Mouse (Mus musculus) spleen, adult 2 months (tissue): ENCODE measurements around the gene Krt222. TPM values are rescaled to one million over a fixed set of nuclear protein-coding genes. Genes with fewer than 3 reads are reported as not detected.

ENCODE experiments used
- DNase-seq, 2 experiments: peaks; one replicate each; pipeline versions ENCODE4 v3.0.0 to v3.0.0-alpha.2; 2012 to 2021; ENCODE audit warnings: low spot score in 2 of 2, low read depth in 1 of 2
- H3K27ac ChIP-seq: fragments of 200-500 bp; 2 replicates; pipeline ENCODE4 v1.5.1; 2012; ENCODE audit warnings: low read length, inconsistent platforms; ENCODE audit not compliant: insufficient read depth
- H3K27me3 ChIP-seq: fragments of 200-500 bp; 2 replicates; pipeline ENCODE4 v1.6.1; 2012; ENCODE audit warnings: mild to moderate bottlenecking, moderate library complexity, low read length, inconsistent platforms; ENCODE audit not compliant: control insufficient read depth, insufficient read depth
- H3K36me3 ChIP-seq: fragments of 200-500 bp; 2 replicates; pipeline ENCODE4 v1.6.1; 2012; ENCODE audit warnings: mild to moderate bottlenecking, low read length, inconsistent platforms; ENCODE audit not compliant: control insufficient read depth, insufficient read depth
- H3K4me1 ChIP-seq: fragments of 200-500 bp; 2 replicates; pipeline ENCODE4 v1.6.1; 2011; ENCODE audit warnings: inconsistent platforms; ENCODE audit not compliant: control insufficient read depth, insufficient read depth, insufficient read length
- H3K4me3 ChIP-seq: fragments of 200-500 bp; 2 replicates; pipeline ENCODE4 v1.5.1; 2011; ENCODE audit warnings: mild to moderate bottlenecking, inconsistent platforms; ENCODE audit not compliant: insufficient read depth, insufficient read length; ENCODE audit errors: extremely low read depth
- CTCF ChIP-seq: fragments of 200-500 bp; IDR thresholded peaks from 2 replicates; pipeline ENCODE4 v1.5.1; 2011; ENCODE audit warnings: mild to moderate bottlenecking, inconsistent platforms; ENCODE audit not compliant: insufficient read depth, insufficient read length, insufficient replicate concordance; ENCODE audit errors: extremely low read depth
- POLR2A ChIP-seq: fragments of 200-500 bp; IDR thresholded peaks from 2 replicates; pipeline ENCODE4 v1.6.1; 2011; ENCODE audit warnings: low read depth, low read length, inconsistent platforms
- WGBS: fragments of 180-500 bp; shearing (Covaris S2); methylation state at CpG from one replicate; pipeline ENCODE4 v1.1.7; 2018; 5-methylcytosine and 5-hydroxymethylcytosine counted together
- polyA plus RNA-seq: library from polyadenylated mRNA; depleted of rRNA; stranded (reverse); fragments of >200 nt; gene quantifications from 2 replicates; pipeline ENCODE4 v1.2.3, GENCODE M21; 2012

Gene Krt222
- polyA plus RNA-seq, 1 experiment = 0.70 TPM

DNA sequence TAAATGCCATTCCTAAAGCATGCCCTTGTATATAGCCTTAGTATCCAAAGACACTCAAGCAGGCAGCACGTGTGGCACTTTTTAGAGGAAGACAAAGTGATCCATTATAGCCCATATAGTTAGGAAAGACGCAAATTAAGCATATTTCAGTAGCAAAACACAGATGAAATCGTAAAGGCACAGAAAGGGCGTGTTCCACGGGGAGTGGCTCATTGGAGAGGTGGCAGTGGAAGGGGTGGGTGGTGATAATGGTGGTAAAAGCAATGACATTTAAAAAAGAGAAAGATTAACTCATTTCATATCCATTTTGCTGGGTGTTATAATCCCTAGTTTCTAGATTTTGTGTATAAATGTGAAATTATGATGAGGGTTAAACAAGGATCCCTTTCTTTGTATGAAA is 17.6 kb downstream of the Krt222 start:
- WGBS = 86% methylated on average over 5 of the region's 5 CpGs
- no peak for DNase-seq
- H3K27me3 ChIP-seq = no peaks in the 10 kb centered on the region
- TF ChIP-seq POLR2A (no peak), CTCF (no peak)
- no peak overlapping the region for H3K27ac ChIP-seq
- H3K36me3 ChIP-seq = peaks cover 23% of the 10 kb centered on the region
- H3K4me1 ChIP-seq = no peaks in the 10 kb centered on the region; the same call in 1 of the 2 replicates
- no peak overlapping the region for H3K4me3 ChIP-seq

DNA sequence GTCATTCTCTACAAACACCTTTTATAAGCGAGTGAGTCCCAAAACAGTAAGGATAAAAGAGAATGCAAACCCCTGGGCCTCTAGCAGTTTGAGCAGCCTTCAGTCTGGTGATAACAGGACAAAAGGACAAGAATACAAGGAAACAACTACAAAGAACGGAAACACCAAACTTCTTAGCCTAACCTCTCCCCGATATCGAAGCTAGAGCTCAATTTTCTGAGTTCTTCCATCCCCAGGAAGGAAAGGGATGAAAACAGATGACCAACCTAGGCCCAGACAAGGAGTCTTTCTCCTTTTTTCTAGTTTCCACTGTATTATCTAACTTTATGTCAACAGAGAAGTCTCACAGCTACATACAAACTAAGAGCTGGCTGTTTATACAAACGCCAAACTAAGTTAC is 20.6 kb downstream of the Krt222 start:
- DNase-seq = no peak
- H3K4me1 ChIP-seq = no peaks in the 10 kb centered on the region
- no peak for TF ChIP-seq CTCF
- TF ChIP-seq POLR2A = no peak
- H3K36me3 ChIP-seq = peaks cover 37% of the 10 kb centered on the region
- whole genome bisulfite sequencing = 90% methylated on average over 5 of the region's 5 CpGs
- H3K27ac ChIP-seq = no peak overlapping the region
- H3K27me3 ChIP-seq = no peaks in the 10 kb centered on the region
- no peak overlapping the region for H3K4me3 ChIP-seq

DNA sequence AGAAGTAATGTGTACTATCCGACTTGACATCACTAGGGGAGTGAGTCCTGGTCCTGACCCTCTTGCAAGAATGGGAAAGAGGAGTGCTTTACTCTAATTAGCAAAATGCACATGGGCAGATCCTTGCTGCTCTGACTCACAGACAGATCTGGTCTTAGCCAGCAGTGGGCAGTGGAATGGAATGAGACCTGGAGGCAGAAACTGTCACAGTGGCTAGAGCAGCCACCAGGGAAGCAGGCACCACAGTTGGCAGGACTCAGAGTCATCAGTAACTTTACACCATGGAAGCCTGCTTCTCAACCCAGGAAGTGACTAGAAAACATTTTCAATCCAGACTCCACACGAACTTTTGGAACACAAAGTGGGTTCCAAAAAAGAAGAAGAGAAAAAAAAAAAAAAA is 22.1 kb downstream of the Krt222 start:
- H3K27ac ChIP-seq = no peak overlapping the region
- DNase-seq = no peak
- H3K4me1 ChIP-seq = no peaks in the 10 kb centered on the region
- no peak for TF ChIP-seq POLR2A
- TF ChIP-seq CTCF = no peak
- no peak overlapping the region for H3K4me3 ChIP-seq
- H3K36me3 ChIP-seq = peaks cover 39% of the 10 kb centered on the region
- 87% methylated on average over 2 of the region's 2 CpGs for WGBS
- no peaks in the 10 kb centered on the region for H3K27me3 ChIP-seq

DNA sequence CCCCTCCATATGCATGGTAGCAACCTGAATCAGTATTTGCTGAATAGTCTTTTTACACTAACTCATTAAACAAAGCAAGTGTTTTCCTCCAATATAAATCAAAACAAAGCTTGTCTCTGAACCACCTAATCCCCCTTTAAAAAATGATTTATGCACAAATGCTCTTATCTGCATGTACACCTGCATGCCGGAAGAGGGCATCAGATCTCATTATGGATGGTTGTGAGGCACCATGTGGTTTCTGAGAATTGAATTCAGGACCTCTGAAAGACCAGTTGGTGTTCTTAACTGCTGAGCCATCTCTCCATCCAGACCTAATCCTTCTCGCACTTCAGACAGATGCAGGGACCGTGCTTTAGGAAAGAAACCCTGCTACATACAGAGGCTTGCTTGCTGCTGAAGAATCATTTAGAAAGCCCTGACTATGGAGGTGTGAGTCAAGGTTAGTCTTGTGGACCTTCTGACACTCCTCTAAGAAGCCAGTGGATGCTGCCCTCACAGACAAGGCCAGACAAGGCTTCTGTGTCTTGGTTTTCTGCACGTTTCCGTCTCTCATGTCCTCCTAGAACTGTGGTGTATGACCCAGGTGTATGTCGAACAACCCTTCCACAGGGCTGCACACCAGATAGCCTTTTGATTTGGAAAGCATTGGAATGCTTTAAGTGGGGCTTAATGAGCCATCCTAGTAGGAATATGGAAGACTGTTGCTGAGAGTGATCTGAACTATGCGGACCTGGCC is 26.5 kb downstream of the Krt222 start:
- H3K27ac ChIP-seq = no peak overlapping the region
- TF ChIP-seq CTCF (no peak), POLR2A (no peak)
- WGBS = 94% methylated on average over 7 of the region's 7 CpGs

DNA sequence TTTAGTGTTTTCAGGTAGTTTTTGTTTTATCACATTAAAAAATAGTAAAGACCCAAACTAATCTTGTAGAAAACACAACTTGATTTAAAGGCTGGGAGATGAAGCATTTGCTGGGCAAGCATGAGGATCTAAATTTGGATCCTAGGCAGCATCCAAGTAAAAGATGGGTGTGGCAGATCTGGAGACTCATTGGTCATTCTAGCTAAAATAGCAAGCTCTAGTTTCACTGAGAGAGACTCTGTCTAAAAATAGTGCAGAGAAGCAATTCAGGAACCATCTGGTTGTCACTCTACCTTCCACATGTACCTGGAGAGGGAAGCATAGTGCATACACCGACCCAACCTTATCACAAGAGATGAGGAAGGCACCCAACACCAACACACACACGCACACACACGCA is 27.7 kb downstream of the Krt222 start:
- 92% methylated on average over 3 of the region's 3 CpGs for WGBS

More for the DNA sequence above, 26.5 kb downstream of the Krt222 start:
- H3K36me3 ChIP-seq = peaks cover 49% of the 10 kb centered on the region
- no peaks in the 10 kb centered on the region for H3K27me3 ChIP-seq
- DNase-seq = no peak
- no peak overlapping the region for H3K4me3 ChIP-seq
- H3K4me1 ChIP-seq = no peaks in the 10 kb centered on the region

DNA sequence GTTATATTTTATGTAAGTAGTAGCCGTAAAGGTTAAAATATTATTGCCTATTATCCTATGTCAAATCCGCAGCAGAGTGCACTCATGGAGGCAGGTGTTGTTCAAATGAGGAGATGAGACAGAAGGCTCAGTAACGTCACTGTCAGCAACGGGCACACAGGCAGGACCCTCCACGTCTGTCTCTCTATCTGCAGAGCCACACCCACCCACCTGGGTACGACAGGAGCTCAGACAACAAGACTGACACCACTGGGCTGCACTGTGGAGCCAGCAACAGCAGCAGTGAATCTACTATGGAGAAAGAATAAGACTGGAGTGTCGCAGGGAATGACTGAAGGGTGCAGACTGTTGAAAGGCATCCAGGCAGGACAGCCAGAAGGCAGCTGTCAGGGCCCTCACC is 31.2 kb downstream of the Krt222 start:
- no peak for DNase-seq
- Histone ChIP-seq H3K4me3 (no peak overlapping the region), H3K27me3 (no peaks in the 10 kb centered on the region), H3K36me3 (peaks cover 58% of the 10 kb centered on the region), H3K4me1 (no peaks in the 10 kb centered on the region), H3K27ac (no peak overlapping the region)
- 93% methylated on average over 7 of the region's 7 CpGs for WGBS
- TF ChIP-seq POLR2A (no peak), CTCF (no peak)

More for the DNA sequence above, 27.7 kb downstream of the Krt222 start:
- Histone ChIP-seq H3K27me3 (no peaks in the 10 kb centered on the region), H3K4me3 (no peak overlapping the region), H3K4me1 (no peaks in the 10 kb centered on the region), H3K36me3 (peaks cover 59% of the 10 kb centered on the region), H3K27ac (no peak overlapping the region)
- DNase-seq = no peak
- no peak for TF ChIP-seq CTCF
- no peak for TF ChIP-seq POLR2A

DNA sequence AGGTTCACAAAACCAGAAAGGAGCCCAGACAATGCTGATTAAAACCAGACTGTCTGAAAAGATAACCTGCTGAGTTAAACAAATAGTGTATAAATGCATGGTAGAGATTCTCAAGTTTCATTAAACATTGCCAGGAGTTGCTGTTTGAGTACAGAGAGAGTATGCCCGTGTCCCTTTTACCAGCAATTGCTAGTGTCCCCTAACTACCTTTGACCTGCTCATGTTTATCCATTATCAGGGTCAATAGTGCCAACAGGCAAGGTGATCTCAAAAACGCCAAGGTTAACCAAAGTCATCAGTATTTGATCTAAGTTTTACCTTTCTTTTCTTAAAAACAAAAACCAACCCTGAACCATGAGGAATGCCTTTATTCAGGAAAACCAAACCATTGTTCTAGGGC is 31.9 kb downstream of the Krt222 start:
- DNase-seq = no peak
- H3K4me3 ChIP-seq = no peak overlapping the region
- no peak overlapping the region for H3K27ac ChIP-seq
- H3K27me3 ChIP-seq = no peaks in the 10 kb centered on the region
- no peaks in the 10 kb centered on the region for H3K4me1 ChIP-seq
- 93% methylated on average over 2 of the region's 2 CpGs for WGBS
- peaks cover 53% of the 10 kb centered on the region for H3K36me3 ChIP-seq
- no peak for TF ChIP-seq CTCF
- no peak for TF ChIP-seq POLR2A
